Mouse (Mus musculus): ENCODE data around the gene BC107364. TPM values are rescaled to one million over a fixed set of nuclear protein-coding genes. Genes with fewer than 3 reads are reported as not detected.
"Not testable (repeated sequence)": the region's sequence is repeated elsewhere in the genome, so short reads cannot be mapped to it uniquely, and the experiment has no call there.

Gene BC107364
- total RNA-seq, 2 experiments from 2014 or later = not detected

GRCm38 (mm10) chr3:96458008-96458407 lies 5.9 kb upstream of the BC107364 start:
- DNase-seq (ENCODE audit: low spot score) = not testable (repeated sequence)

GRCm38 (mm10) chr3:96451181-96451737 lies 847 bp downstream of the BC107364 start:
- DNase-seq (ENCODE audit: low spot score) = not testable (repeated sequence)

GRCm38 (mm10) chr3:96450586-96450896 lies 1.6 kb downstream of the BC107364 start:
- not testable (repeated sequence) for DNase-seq (ENCODE audit: low spot score)

- DNase-seq (ENCODE audit: low spot score) = not testable (repeated sequence)
Observed at GRCm38 (mm10) chr3:96449762-96450585, 2.1 kb downstream of the BC107364 start.

GRCm38 (mm10) chr3:96445436-96445835 lies 6.7 kb downstream of the BC107364 start:
- no peak for DNase-seq (ENCODE audit: low spot score)

GRCm38 (mm10) chr3:96440578-96440977 lies 11.5 kb downstream of the BC107364 start:
- DNase-seq (ENCODE audit: low spot score) = peak; percentile 64

GRCm38 (mm10) chr3:96435557-96436091 lies 16.5 kb downstream of the BC107364 start:
- no peak for DNase-seq (ENCODE audit: low spot score)

DNA sequence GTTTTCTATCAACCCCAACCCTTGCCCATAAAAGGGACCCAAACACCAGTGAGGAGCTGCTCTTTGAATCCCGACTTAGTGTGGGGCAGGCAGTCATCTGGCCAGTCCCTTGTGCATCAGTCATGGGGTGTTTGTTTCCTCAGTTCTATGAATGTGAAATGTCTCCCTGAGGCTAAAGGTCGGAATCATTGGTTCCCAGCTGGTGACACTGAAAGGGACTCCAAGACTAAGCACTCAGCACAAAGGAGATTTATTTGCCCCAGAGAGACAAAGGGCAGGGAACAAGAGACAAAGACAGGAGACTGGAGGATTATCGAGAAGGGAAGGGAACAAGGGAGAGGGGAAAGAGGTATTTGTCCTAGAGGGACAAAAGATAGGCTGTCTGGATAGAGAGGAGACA lies 19.9 kb downstream of the BC107364 start:
- DNase-seq (ENCODE audit: low spot score) = no peak

GRCm38 (mm10) chr3:96429819-96430132 lies 22.3 kb downstream of the BC107364 start:
- DNase-seq (ENCODE audit: low spot score) = no peak

GRCm38 (mm10) chr3:96428941-96429818 lies 22.9 kb downstream of the BC107364 start:
- no peak for DNase-seq (ENCODE audit: low spot score)

GRCm38 (mm10) chr3:96427761-96428462 lies 24.2 kb downstream of the BC107364 start:
- DNase-seq (ENCODE audit: low spot score) = no peak

GRCm38 (mm10) chr3:96427311-96427710 lies 24.8 kb downstream of the BC107364 start:
- no peak for DNase-seq (ENCODE audit: low spot score)

GRCm38 (mm10) chr3:96426268-96426667 lies 25.8 kb downstream of the BC107364 start:
- no peak for DNase-seq (ENCODE audit: low spot score)

- not testable (repeated sequence) for DNase-seq (ENCODE audit: low spot score)
Observed at GRCm38 (mm10) chr3:96424447-96424846, 27.7 kb downstream of the BC107364 start.

GRCm38 (mm10) chr3:96423889-96424288 lies 28.2 kb downstream of the BC107364 start:
- DNase-seq (ENCODE audit: low spot score) = no peak

DNA sequence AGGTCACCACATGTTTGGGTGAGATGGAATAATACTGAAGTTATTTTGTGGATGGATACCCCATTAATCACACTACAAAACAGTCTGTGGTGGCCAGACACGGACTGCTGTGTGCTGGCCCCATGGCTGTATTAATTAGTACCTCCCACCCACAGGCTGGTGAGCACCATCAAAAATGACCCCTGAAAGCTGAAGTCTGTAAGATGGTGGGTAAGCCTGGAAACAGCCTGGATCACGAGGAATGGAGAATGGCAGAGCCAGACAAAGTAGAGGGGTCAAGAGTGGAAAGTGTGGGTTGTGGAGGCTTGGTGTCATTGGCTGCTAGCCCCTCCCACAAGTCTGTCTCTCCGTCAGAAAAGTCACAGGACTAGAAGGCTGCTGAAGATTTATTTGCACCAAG lies 31.3 kb downstream of the BC107364 start:
- no peak for DNase-seq (ENCODE audit: low spot score)

- not testable (repeated sequence) for DNase-seq (ENCODE audit: low spot score)
Observed at GRCm38 (mm10) chr3:96418902-96419301, 33.2 kb downstream of the BC107364 start.

DNA sequence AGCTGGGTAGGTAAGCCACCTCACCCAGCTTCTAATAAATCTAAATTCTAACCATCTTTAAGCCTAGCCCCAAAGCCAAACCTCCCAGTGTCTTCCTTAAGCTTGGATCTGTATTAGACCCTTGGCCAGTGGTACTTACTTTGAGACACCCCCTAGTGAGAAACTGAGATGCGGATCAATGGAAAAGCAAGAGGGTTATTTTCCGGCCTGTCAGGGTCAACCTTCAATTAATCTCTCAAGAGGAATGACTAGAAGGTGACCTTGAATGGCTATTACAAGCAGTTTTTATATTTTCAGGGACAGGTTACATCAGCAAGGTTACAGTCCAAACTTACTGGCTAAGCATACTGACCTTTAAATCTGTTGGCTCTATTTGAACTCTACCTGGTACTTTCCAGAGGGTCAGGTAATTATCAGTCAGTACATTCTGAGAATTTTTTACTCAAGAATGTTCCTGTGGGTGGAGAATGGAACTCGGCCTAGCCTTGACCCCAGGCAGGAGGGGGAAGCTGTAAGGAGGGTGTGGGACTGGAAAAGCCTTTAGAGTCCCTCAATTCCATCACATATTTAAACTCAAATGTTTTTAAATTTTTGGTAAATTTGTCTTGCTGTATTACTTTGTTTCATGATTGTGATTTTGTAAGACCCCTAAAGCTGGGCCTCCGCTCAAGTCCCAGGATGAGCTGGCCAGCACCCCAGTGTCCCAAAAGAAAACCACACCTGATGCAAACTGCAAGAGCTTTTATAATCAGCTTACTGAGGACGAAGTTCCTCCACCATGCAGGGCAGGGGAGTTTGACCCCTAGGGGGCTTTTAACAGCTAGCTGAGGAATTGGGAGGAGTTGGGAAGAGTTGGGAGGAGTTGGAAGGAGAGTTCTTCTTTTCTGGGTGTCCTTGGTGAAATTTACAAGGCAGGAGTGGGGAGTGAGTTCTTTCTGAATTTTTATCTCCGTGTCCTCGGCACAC lies 34.0 kb downstream of the BC107364 start:
- DNase-seq (ENCODE audit: low spot score) = no peak

DNA sequence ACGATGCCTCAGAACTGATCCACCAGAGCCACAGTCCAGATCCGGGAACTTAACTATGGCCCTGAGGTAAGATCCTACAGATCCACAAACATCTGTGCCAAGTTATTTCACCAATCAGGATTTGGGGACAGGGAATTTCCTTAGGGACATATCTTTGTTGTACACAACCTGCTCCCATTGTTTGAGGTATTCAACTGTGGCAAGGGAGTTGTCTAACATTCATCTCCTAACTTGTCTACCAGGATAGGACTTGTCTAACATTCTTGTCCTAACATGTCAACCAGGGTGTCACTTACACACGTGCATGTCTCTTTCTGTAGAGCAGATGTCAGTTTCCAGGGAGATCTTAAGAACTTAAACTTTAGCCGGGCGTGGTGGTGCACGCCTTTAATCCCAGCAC lies 35.5 kb downstream of the BC107364 start:
- DNase-seq (ENCODE audit: low spot score) = no peak

DNA sequence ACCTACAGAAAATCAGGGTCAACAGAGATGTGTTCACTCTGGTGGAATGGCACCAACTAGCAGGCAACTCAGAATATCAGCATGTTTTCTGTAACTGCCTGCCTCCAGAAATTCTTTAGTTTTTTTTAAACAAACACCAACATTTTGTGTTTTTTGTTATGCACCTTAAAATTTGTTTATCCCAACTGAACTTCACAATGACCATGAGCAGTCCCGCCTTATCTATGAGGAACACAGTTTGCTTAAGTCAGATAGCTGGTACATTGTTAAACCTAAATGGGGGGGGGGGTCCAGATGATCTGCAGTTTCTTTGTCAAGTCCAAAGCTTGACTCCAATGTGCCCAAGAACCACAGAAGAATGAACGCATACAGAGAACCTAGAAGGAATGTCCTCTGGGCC lies 36.0 kb downstream of the BC107364 start:
- no peak for DNase-seq (ENCODE audit: low spot score)
